Mouse (Mus musculus): ENCODE data around the gene Ripor3.
A peak's percentile ranks its signal among the peaks of the same experiment; 100 is the strongest.

Gene Ripor3

DNA sequence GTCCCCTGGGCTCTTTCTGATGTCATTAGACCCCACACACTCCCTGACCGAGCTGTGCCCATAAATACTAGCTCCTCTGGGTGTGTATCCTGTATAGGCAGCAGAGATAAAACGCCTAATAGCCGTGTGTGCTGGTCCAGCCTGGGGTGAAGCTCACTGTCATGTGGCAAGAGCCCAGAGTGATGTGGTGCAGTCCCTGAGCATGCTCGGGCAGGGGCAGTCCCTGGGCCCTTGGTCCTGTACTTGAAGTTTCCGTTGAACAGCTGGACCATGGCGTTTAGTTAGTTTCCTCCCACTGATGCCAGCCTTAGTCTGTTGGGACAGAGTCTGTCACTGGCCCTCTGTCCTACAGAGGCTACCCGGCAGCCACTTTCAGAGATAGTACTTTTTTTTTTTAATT lies 55.5 kb downstream of the Ripor3 start:
- no peak for DNase-seq (ENCODE audit: low read depth, low spot score)

- no peak for DNase-seq (ENCODE audit: low read depth, low spot score)
Observed at GRCm38 (mm10) chr2:167953819-167954218, 56.6 kb downstream of the Ripor3 start.

- no peak for DNase-seq (ENCODE audit: low read depth, low spot score)
Observed at GRCm38 (mm10) chr2:167951301-167952211, 58.9 kb downstream of the Ripor3 start.

DNA sequence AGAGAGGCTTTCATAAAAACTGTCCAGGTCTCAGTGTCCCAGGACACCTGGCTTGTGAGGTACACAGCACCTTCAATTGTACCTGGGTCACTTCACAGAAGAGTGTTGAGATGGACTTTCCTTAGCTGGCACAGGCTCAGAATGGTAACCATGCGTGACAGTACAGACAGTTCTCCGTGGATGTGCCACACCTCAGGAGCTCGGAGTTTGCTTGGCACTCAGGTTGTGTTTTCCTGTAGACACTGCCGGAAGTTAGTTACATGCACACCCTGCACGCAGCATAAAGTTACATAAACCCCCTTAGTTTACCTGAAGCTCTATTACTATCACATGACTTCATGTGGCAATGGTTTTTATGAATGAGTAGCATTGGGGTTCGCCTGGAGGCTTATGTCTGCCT lies 59.7 kb downstream of the Ripor3 start:
- no peak for DNase-seq (ENCODE audit: low read depth, low spot score)

GRCm38 (mm10) chr2:167949808-167950207 lies 60.6 kb downstream of the Ripor3 start:
- DNase-seq (ENCODE audit: low read depth, low spot score): no peak

DNA sequence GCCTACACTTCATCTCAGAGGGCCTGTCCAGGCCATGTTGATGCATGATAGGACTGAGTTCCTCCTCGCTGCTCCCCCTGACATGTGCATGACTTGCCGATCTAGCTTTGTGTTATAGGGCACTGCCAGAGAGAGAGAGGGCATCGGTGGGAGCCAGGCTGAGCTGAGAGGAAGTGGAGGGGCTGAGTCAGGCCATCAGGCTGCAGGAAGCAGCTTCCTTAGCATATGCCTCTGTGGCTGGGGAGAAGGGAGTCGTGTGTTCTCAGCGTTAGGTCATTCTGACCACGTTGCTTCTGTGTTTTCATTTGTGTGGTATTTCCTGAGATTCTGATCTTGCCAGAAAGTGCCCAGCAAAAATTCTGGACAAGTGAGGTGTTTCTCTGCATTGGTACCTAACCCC lies 61.2 kb downstream of the Ripor3 start:
- DNase-seq (ENCODE audit: low read depth, low spot score): no peak

DNA sequence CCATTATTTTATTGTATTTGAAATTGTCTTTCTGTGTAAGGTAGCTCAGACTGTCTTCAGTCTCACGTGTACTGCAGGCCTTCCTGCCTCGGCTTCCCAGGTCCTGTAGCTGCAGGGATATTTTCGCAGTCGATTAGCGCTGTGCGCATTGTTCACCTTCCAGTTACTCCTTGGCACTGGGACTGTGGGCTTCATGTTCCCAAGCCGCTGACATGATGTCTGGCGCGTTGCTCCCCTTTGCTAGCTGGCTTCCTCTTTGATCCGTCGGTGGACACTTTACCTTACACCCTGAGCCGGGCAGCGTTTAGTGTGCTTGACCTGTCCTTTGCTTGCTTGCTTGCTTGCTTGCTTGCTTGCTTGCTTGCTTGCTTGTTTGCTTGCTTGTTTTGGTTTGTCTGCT lies 61.9 kb downstream of the Ripor3 start:
- no peak for DNase-seq (ENCODE audit: low read depth, low spot score)

- DNase-seq (ENCODE audit: low read depth, low spot score): no peak
Observed at GRCm38 (mm10) chr2:167948047-167948446, 62.4 kb downstream of the Ripor3 start.

DNA sequence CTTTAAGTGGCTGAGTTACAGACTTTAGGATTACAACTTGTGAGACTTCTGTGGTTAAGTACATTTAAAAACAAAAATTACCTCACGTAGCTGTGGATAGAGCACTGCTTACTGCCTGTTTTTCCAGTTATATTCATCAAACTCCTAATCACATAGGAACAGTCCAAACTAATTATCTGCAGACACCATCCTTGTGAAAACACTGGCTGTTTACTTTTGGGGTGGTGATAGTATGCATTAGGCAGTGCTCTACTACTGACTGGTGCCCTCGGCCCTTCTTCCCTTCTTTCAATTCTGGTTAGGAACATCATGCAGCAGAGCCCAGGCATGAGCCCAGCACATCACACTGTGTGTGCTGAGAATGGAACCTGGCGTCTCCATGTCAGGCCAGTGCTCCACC lies 63.2 kb downstream of the Ripor3 start:
- DNase-seq (ENCODE audit: low read depth, low spot score): no peak

- no peak for DNase-seq (ENCODE audit: low read depth, low spot score)
Observed at GRCm38 (mm10) chr2:167945451-167945850, 65.0 kb downstream of the Ripor3 start.

DNA sequence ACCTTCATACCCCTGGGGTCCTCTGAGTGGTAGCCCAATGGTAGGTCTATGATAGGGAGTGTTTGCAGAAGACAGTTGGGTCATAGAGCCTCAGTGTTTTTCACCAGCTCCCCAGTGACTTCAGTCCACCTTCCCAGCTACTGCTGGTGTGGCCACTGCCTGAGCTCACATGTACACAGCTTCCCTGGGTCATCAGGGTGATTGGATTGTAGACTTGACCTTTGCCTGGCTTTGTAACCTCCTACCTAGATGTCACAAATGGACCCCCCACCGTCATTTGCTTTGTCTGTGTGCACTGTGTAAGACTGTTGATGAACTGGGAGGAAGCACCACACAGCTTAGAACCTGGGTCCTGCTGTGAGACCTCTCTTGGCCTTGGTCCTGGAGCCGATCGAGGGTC lies 66.2 kb downstream of the Ripor3 start:
- DNase-seq (ENCODE audit: low read depth, low spot score): peak; percentile 37

DNA sequence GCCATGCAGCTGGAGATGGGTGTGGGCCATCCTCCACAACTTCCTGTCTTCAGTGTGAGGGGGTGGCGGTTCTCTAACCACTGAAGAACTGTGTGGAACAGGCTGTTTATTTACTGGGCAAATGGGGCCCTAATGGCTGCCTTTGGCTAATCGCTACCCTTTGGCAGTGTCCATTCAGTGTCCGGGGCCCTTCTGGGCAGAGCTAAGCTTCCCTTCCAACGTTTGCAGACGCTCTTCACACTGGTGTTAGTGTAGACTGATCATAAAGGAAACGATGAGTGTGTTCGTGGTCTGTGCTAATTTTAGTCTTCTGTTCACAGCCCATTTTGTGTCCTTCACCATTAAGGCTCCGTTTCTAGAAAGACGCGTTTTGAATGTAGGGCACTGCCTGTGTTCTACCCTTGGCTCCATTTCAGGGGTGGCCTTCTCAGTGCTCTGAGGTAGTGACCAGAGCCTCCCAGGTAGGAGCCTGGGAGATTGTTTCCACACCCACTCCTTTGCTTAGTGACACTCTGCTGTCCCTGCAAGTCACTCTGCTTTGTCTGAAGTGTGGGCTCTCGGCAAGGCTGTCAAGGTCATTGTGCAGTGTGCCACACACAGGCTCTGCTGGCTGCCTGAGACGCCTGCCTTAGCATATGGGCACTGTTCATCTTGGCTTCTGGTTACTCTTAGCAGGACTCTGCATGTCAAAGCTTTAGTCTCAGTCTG lies 67.3 kb downstream of the Ripor3 start:
- DNase-seq (ENCODE audit: low read depth, low spot score): no peak

GRCm38 (mm10) chr2:167942199-167942925 lies 68.1 kb downstream of the Ripor3 start:
- DNase-seq (ENCODE audit: low read depth, low spot score): peak; percentile 17

GRCm38 (mm10) chr2:167941745-167942176 lies 68.7 kb downstream of the Ripor3 start:
- DNase-seq (ENCODE audit: low read depth, low spot score): peak; percentile 38

- DNase-seq (ENCODE audit: low read depth, low spot score): no peak
Observed at GRCm38 (mm10) chr2:167941320-167941719, 69.1 kb downstream of the Ripor3 start.

- DNase-seq (ENCODE audit: low read depth, low spot score): no peak
Observed at GRCm38 (mm10) chr2:167940636-167941035, 69.8 kb downstream of the Ripor3 start.

- peak; percentile 11 for DNase-seq (ENCODE audit: low read depth, low spot score)
Observed at GRCm38 (mm10) chr2:167939632-167940399, 70.6 kb downstream of the Ripor3 start.

DNA sequence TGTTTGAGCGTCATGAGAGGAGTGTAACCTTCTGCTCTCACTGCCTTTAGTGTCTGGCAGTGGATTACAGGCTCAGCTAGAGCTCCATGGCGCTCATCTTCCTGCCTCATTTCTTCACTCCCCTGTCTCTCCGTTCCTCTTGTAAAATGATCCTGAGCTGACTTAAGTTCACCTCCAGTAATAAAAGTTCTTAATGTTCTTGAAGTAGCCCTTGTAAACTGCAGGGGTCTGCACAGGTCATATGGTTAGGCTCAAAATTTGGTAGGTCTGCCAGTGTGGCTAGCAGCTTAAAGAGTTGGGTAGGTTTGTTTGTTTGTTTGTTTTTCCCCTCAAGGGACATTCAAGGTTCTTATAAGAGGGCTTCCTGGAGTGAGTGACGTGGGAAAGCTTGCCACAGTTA lies 71.2 kb downstream of the Ripor3 start:
- no peak for DNase-seq (ENCODE audit: low read depth, low spot score)

DNA sequence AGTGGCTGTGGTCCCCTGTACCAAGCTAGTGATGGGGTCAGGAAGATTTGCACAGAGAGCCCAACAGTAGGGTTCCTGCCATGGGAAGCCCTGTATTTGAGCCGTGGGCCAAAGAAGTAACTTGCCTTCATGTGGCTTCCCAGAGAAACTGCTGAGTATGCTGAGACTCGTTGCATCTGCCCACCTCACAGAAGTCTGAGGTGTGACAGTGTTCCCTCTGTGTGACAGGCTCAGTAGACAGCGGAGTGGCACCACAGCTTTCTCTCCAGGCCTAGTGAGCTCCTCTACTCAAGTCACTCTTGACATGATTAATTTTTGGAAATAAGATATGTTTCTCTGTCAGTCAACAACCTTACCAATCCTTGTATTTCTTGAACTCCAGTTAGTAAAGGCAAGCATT lies 71.6 kb downstream of the Ripor3 start:
- no peak for DNase-seq (ENCODE audit: low read depth, low spot score)

GRCm38 (mm10) chr2:167935956-167936355 lies 74.5 kb downstream of the Ripor3 start:
- no peak for DNase-seq (ENCODE audit: low read depth, low spot score)

- no peak for DNase-seq (ENCODE audit: low read depth, low spot score)
Observed at GRCm38 (mm10) chr2:167933397-167933796, 77.0 kb downstream of the Ripor3 start.
